Mouse (Mus musculus) C2C12 (cell line): ENCODE data around the gene Tnxb.

Source experiments
- CTCF ChIP-seq: IDR thresholded peaks from one replicate; pipeline ENCODE4 v1.5.1; 2011; ENCODE audit not compliant: control insufficient read depth, insufficient read depth, insufficient read length
- MAX ChIP-seq: IDR thresholded peaks from one replicate; pipeline ENCODE4 v1.6.1; 2011; ENCODE audit warnings: mild to moderate bottlenecking, control low read depth
- USF1 ChIP-seq: IDR thresholded peaks from one replicate; pipeline ENCODE4 v1.6.1; 2011; ENCODE audit warnings: low read depth, mild to moderate bottlenecking, control low read depth, moderate library complexity

DNA sequence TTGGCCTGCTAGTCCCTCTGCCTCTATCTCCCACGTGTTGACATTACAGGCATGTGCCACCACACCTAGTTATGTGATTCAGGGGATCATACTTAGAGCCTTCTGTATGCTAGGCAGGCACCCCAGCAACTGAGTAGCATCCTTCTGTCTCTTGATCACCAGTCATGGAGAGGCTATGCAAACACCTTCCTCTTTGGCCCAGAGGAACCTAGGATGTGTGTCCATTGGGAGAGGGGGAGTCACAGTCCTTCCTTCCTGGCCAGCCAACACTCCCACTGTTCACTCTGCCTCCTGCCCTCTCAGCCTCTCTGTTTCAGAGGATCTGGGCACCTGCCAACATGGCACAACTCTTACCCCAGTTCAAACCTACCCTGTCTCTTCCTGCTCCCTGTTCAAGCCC lies 6.8 kb upstream of the Tnxb start:
- no peak for TF ChIP-seq CTCF
- no peak for TF ChIP-seq MAX
- no peak for TF ChIP-seq USF1
